Mouse (Mus musculus): Measurements from ENCODE around the gene Tgfb1i1. TPM values are rescaled to one million over a fixed set of nuclear protein-coding genes. Genes with fewer than 3 reads are reported as not detected.

The Tgfb1i1 gene
- total and polyA plus RNA-seq, 2 experiments from 2014 or later: 9.7 to 22.1 TPM

- Histone ChIP-seq H3K27me3 (ENCODE audit: insufficient read depth, low read length) (no peaks in the 10 kb centered on the region), H3K4me1 (ENCODE audit: insufficient read depth) (no peaks in the 10 kb centered on the region), H3K9me3 (ENCODE audit: low read length) (no peaks in the 10 kb centered on the region), H3K4me3 (ENCODE audit: low read depth, low read length) (no peak overlapping the region), H3K27ac (ENCODE audit: low read depth, low read length) (no peak overlapping the region), H3K36me3 (ENCODE audit: insufficient read depth) (peaks cover 11% of the 10 kb centered on the region), H3K9ac (no peak overlapping the region), H3K4me2 (ENCODE audit: low read depth) (no peak overlapping the region)
- WGBS: 67% methylated on average over 13 of the region's 13 CpGs
- no peak for DNase-seq
- no peak for ATAC-seq
- TF ChIP-seq CTCF (IDR thresholded peaks at IDR 0.05; ENCODE audit: low read depth): no peak
Observed at GRCm38 (mm10) chr7:128267391-128267790, 20.8 kb downstream of the Tgfb1i1 start.

DNA sequence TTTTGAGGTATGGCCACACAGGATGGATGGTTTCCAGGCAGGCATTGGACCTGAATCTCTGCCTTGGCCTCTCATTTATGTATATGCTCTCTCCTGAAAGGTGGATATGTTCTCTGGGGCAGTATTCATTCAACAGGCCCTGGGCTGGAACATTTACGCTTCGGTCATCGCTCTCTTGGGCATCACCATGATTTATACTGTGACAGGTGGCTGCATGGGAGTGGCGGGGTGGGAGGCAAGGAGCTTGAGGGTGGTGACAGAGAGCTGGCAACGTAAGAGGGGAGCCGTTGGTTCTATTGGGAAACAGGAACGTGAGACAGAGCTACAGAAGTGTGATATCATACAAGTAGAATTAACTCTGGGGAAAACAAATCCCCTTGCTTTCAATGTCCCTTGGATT is 21.2 kb downstream of the Tgfb1i1 start:
- no peaks in the 10 kb centered on the region for H3K27me3 ChIP-seq (ENCODE audit: insufficient read depth, low read length)
- H3K4me1 ChIP-seq (ENCODE audit: insufficient read depth): no peaks in the 10 kb centered on the region
- H3K9ac ChIP-seq: no peak overlapping the region
- no peak overlapping the region for H3K4me2 ChIP-seq (ENCODE audit: low read depth)
- H3K27ac ChIP-seq (ENCODE audit: low read depth, low read length): no peak overlapping the region
- TF ChIP-seq CTCF (IDR thresholded peaks at IDR 0.05; ENCODE audit: low read depth): no peak
- DNase-seq: no peak
- ATAC-seq: no peak
- peaks cover 11% of the 10 kb centered on the region for H3K36me3 ChIP-seq (ENCODE audit: insufficient read depth)
- no peaks in the 10 kb centered on the region for H3K9me3 ChIP-seq (ENCODE audit: low read length)
- WGBS: 85% methylated on average over 7 of the region's 7 CpGs
- no peak overlapping the region for H3K4me3 ChIP-seq (ENCODE audit: low read depth, low read length)

- Histone ChIP-seq H3K4me1 (ENCODE audit: insufficient read depth) (no peaks in the 10 kb centered on the region), H3K4me2 (ENCODE audit: low read depth) (no peak overlapping the region), H3K9me3 (ENCODE audit: low read length) (no peaks in the 10 kb centered on the region), H3K4me3 (ENCODE audit: low read depth, low read length) (no peak overlapping the region), H3K27ac (ENCODE audit: low read depth, low read length) (no peak overlapping the region), H3K9ac (no peak overlapping the region), H3K27me3 (ENCODE audit: insufficient read depth, low read length) (no peaks in the 10 kb centered on the region), H3K36me3 (ENCODE audit: insufficient read depth) (peaks cover 26% of the 10 kb centered on the region)
- whole genome bisulfite sequencing: 59% methylated on average over 13 of the region's 13 CpGs
- DNase-seq: no peak
- TF ChIP-seq CTCF (IDR thresholded peaks at IDR 0.05; ENCODE audit: low read depth): no peak
- no peak for ATAC-seq
Observed at GRCm38 (mm10) chr7:128270431-128270850, 23.8 kb downstream of the Tgfb1i1 start.

GRCm38 (mm10) chr7:128271496-128271895 is 24.9 kb downstream of the Tgfb1i1 start:
- no peak for TF ChIP-seq CTCF (IDR thresholded peaks at IDR 0.05; ENCODE audit: low read depth)
- Histone ChIP-seq H3K4me2 (ENCODE audit: low read depth) (no peak overlapping the region), H3K27ac (ENCODE audit: low read depth, low read length) (no peak overlapping the region), H3K27me3 (ENCODE audit: insufficient read depth, low read length) (no peaks in the 10 kb centered on the region), H3K9ac (no peak overlapping the region), H3K4me3 (ENCODE audit: low read depth, low read length) (no peak overlapping the region), H3K9me3 (ENCODE audit: low read length) (no peaks in the 10 kb centered on the region), H3K4me1 (ENCODE audit: insufficient read depth) (no peaks in the 10 kb centered on the region), H3K36me3 (ENCODE audit: insufficient read depth) (peaks cover 35% of the 10 kb centered on the region)
- DNase-seq: no peak
- WGBS: 93% methylated on average over 9 of the region's 9 CpGs
- no peak for ATAC-seq

DNA sequence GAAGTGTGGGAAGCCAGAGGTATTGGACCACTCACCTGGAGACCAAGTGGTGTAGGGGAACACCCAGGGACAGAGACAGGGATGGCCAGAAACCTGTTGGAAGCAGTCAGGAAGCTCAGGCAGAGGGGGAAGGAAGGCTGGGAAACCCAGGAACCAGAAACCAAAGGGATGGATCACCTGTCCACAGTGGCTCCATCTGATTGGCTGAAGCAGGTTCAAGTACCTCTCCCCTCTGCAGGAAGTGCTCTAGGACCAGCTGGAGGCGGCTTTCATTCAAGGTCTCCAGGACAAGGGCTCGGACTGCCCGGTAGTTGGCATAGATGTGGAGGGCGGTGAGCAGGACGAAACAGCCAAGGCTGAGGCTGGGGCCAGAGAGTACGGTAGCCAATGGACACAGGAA is 29.4 kb downstream of the Tgfb1i1 start:
- Histone ChIP-seq H3K9me3 (ENCODE audit: low read length) (no peaks in the 10 kb centered on the region), H3K4me3 (ENCODE audit: low read depth, low read length) (no peak overlapping the region), H3K36me3 (ENCODE audit: insufficient read depth) (peaks cover 48% of the 10 kb centered on the region), H3K4me1 (ENCODE audit: insufficient read depth) (no peaks in the 10 kb centered on the region), H3K27ac (ENCODE audit: low read depth, low read length) (no peak overlapping the region), H3K4me2 (ENCODE audit: low read depth) (no peak overlapping the region), H3K27me3 (ENCODE audit: insufficient read depth, low read length) (no peaks in the 10 kb centered on the region), H3K9ac (no peak overlapping the region)
- ATAC-seq (no peak), DNase-seq (no peak)
- TF ChIP-seq CTCF (IDR thresholded peaks at IDR 0.05; ENCODE audit: low read depth): no peak
- 96% methylated on average over 6 of the region's 6 CpGs for WGBS

- DNase-seq (no peak), ATAC-seq (no peak)
- 89% methylated on average over 4 of the region's 4 CpGs for WGBS
- no peaks in the 10 kb centered on the region for H3K4me1 ChIP-seq (ENCODE audit: insufficient read depth)
- H3K27ac ChIP-seq (ENCODE audit: low read depth, low read length): no peak overlapping the region
- H3K27me3 ChIP-seq (ENCODE audit: insufficient read depth, low read length): no peaks in the 10 kb centered on the region
- H3K36me3 ChIP-seq (ENCODE audit: insufficient read depth): peaks cover 30% of the 10 kb centered on the region
- H3K9ac ChIP-seq: no peak overlapping the region
- no peak overlapping the region for H3K4me3 ChIP-seq (ENCODE audit: low read depth, low read length)
- H3K4me2 ChIP-seq (ENCODE audit: low read depth): no peak overlapping the region
- no peaks in the 10 kb centered on the region for H3K9me3 ChIP-seq (ENCODE audit: low read length)
- no peak for TF ChIP-seq CTCF (IDR thresholded peaks at IDR 0.05; ENCODE audit: low read depth)
Observed at GRCm38 (mm10) chr7:128279750-128280149, 33.1 kb downstream of the Tgfb1i1 start.

DNA sequence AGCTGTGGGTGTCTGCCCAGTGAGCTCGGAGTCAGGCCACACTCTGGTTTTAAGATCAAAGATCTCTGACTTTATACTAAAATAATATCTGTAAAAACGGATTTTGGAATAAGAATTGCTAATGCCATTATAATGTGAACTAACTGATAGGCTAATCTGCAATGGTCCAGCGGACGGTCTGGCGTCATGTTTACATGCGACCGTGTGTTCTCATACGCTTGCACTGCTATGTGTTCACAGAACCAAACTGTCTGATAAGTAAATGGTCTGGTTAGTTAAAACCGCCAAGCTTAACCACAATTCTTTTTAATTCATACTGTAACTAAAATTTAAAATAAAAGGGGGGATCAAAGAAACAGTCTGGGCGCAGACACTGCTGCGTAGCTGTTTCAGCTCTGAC is 35.2 kb downstream of the Tgfb1i1 start:
- 84% methylated on average over 11 of the region's 11 CpGs for whole genome bisulfite sequencing
- H3K4me1 ChIP-seq (ENCODE audit: insufficient read depth): no peaks in the 10 kb centered on the region

More for the DNA sequence above, 35.2 kb downstream of the Tgfb1i1 start:
- no peaks in the 10 kb centered on the region for H3K27me3 ChIP-seq (ENCODE audit: insufficient read depth, low read length)
- H3K27ac ChIP-seq (ENCODE audit: low read depth, low read length): no peak overlapping the region
- H3K4me2 ChIP-seq (ENCODE audit: low read depth): no peak overlapping the region
- no peak for DNase-seq
- no peaks in the 10 kb centered on the region for H3K9me3 ChIP-seq (ENCODE audit: low read length)
- peaks cover 13% of the 10 kb centered on the region for H3K36me3 ChIP-seq (ENCODE audit: insufficient read depth)
- TF ChIP-seq CTCF (IDR thresholded peaks at IDR 0.05; ENCODE audit: low read depth): no peak
- H3K4me3 ChIP-seq (ENCODE audit: low read depth, low read length): no peak overlapping the region
- H3K9ac ChIP-seq: no peak overlapping the region
- no peak for ATAC-seq

Measured in forebrain, postnatal 0 days (tissue).